In the genomic region with DNA sequence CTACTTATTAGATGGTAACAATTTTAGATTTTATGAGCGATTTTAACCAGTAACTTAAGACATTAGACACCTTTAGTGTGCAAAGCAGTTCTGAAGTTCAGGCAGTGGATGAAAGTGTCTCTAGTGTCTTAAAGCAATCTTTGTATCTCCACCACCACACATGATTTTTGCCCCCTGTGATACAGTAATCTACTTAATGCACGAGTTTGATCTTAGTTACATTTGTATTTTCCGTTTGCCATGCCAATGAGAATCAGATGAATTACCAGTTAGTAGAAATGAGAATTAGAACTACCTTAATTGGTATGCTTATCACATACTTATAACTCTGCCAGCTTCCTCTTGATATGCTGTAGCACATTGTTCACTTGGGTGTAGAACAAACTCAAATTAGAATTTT, we compare ENCODE assay signal across 13 mouse cellular contexts.
DNase-seq lines count a peak whose midpoint lies in the region; ATAC-seq and TF ChIP-seq lines count a peak whose summit lies in the region.
"Had no signal": no experiment of that assay in that cellular context is flagged by ENCODE, and none has a peak within 500 bp of the region (broad histone marks: within the 10 kb centered on the region; RNA-seq: fewer than 3 reads in every experiment).

No protein-coding gene starts in this region.

- peaks cover 8% of the 10 kb centered on the region; the same call in 1 of the 2 replicates for H3K36me3 ChIP-seq in heart, embryonic 14.5 days (ENCODE audit: control insufficient read depth, insufficient read depth, low read length)
- no peaks in the 10 kb centered on the region for H3K36me3 ChIP-seq in lung, embryonic 15.5 days
- H3K36me3 ChIP-seq in hindbrain, postnatal 0 days (ENCODE audit: insufficient read depth, low read length): no peaks in the 10 kb centered on the region
- H3K36me3 ChIP-seq in stomach, embryonic 16.5 days (ENCODE audit: control insufficient read depth, insufficient read depth, low read length): 0 out of 2 replicates have a peak, but pooled peaks cover 1% of the 10 kb centered on the region

- peaks cover 0 to 17% of the 10 kb centered on the region in 2 experiments; a peak in 3 of 4 replicates for H3K4me1 ChIP-seq in heart, embryonic 14.5 days (ENCODE audit: control insufficient read depth in 2 of 2, insufficient read depth in 2 of 2, low read length in 2 of 2)
- H3K4me1 ChIP-seq in lung, embryonic 15.5 days: peaks cover 2% of the 10 kb centered on the region; the same call in 1 of the 2 replicates
- H3K4me1 ChIP-seq in hindbrain, postnatal 0 days (ENCODE audit: insufficient read depth, low read length): no peaks in the 10 kb centered on the region
- H3K4me1 ChIP-seq in stomach, embryonic 16.5 days (ENCODE audit: control insufficient read depth, insufficient read depth, low read length): peaks cover 3% of the 10 kb centered on the region; the same call in 1 of the 2 replicates

- no peak for TF ChIP-seq CTCF in hindbrain, postnatal 0 days (IDR thresholded peaks at IDR 0.05; ENCODE audit: low read depth)

- H3K4me2 ChIP-seq in heart, embryonic 14.5 days (ENCODE audit: low read length): peak overlapping the region; percentile 67
- H3K4me2 ChIP-seq in lung, embryonic 15.5 days: peak overlapping the region; percentile 41
- H3K4me2 ChIP-seq in hindbrain, postnatal 0 days (ENCODE audit: low read depth, low read length): peak overlapping the region; percentile 55
- H3K4me2 ChIP-seq in stomach, embryonic 16.5 days (ENCODE audit: low read depth, low read length): peak overlapping the region; percentile 40

- H3K27ac ChIP-seq in heart, embryonic 14.5 days (replicated peaks in 1 of 2; ENCODE audit: control insufficient read depth in 1 of 2, insufficient read depth in 1 of 2, low read depth in 2 of 2, low read length in 2 of 2): peak overlapping the region in 1 of 2 experiments; percentile 33; a peak in 1 of 4 replicates
- no peak overlapping the region for H3K27ac ChIP-seq in lung, embryonic 15.5 days
- peak overlapping the region; percentile 11; the same call in 1 of the 2 replicates for H3K27ac ChIP-seq in hindbrain, postnatal 0 days
- H3K27ac ChIP-seq in stomach, embryonic 16.5 days (ENCODE audit: low read length): no peak overlapping the region
- H3K27ac ChIP-seq: macrophage had no signal

- WGBS in heart, embryonic 14.5 days: 51% methylated on average over 3 of the region's 3 CpGs
- 54% methylated on average over 3 of the region's 3 CpGs for WGBS in lung, embryonic 15.5 days
- WGBS in hindbrain, postnatal 0 days: 42% methylated on average over 3 of the region's 3 CpGs
- 43% methylated on average over 3 of the region's 3 CpGs for WGBS in stomach, embryonic 16.5 days

- H3K9ac ChIP-seq in heart, embryonic 14.5 days (ENCODE audit: low read length): peak overlapping the region; percentile 68
- H3K9ac ChIP-seq in lung, embryonic 15.5 days: no peak overlapping the region
- H3K9ac ChIP-seq in hindbrain, postnatal 0 days (replicated peaks; ENCODE audit: low read length): no peak overlapping the region
- no peak overlapping the region for H3K9ac ChIP-seq in stomach, embryonic 16.5 days (ENCODE audit: low read length)

- intact Hi-C loops in heart, postnatal 14 days (cut with DNase I): loop anchor here (2.0 kb wide), 1 partner anchor 93 kb away; no protein-coding TSS in a partner anchor

- ATAC-seq in heart, embryonic 14.5 days (ENCODE audit: insufficient number of reproducible peaks, insufficient read depth, low FRiP score, low read depth): no peak
- no peak for ATAC-seq in lung, embryonic 15.5 days (ENCODE audit: borderline replicate concordance, extremely low read depth, low FRiP score, low TSS enrichment)
- ATAC-seq in hindbrain, postnatal 0 days: no peak
- no peak for ATAC-seq in stomach, embryonic 16.5 days (ENCODE audit: insufficient read depth, low FRiP score)
- ATAC-seq in erythroblast, adult 5-6 weeks (replicated peaks; ENCODE audit: low FRiP score, poor library complexity, severe bottlenecking): no peak
- ATAC-seq in cerebellum, adult (ENCODE audit: insufficient number of reproducible peaks, low FRiP score, low TSS enrichment): no peak

- H3K9me3 ChIP-seq in heart, embryonic 14.5 days (ENCODE audit: control insufficient read depth, low read length): no peaks in the 10 kb centered on the region
- no peaks in the 10 kb centered on the region for H3K9me3 ChIP-seq in lung, embryonic 15.5 days
- no peaks in the 10 kb centered on the region for H3K9me3 ChIP-seq in hindbrain, postnatal 0 days (ENCODE audit: low read length)
- H3K9me3 ChIP-seq in stomach, embryonic 16.5 days (replicated peaks; ENCODE audit: control insufficient read depth, low read length): no peaks in the 10 kb centered on the region

- peak overlapping the region in 1 of 2 experiments; percentile 52; a peak in 2 of 4 replicates for H3K4me3 ChIP-seq in heart, embryonic 14.5 days (ENCODE audit: control insufficient read depth in 1 of 2, insufficient read depth in 1 of 2, low read depth in 1 of 2, low read length in 2 of 2)
- H3K4me3 ChIP-seq in lung, embryonic 15.5 days: peak overlapping the region; percentile 24
- H3K4me3 ChIP-seq in hindbrain, postnatal 0 days (ENCODE audit: low read length): peak overlapping the region; percentile 36
- H3K4me3 ChIP-seq in stomach, embryonic 16.5 days (replicated peaks; ENCODE audit: low read length): peak overlapping the region; percentile 43
- H3K4me3 ChIP-seq: erythroblast, embryonic 14.5 days had no signal

- DNase-seq in heart, postnatal 14 days: no peak
- no peak for DNase-seq in lung, postnatal 25 days (ENCODE audit: low spot score)
- DNase-seq in hindbrain, postnatal 0 days (ENCODE audit: low spot score): peak; percentile 39
- DNase-seq: cerebellum, adult 18-20 months; thymus, postnatal 25 days had no signal

- no peaks in the 10 kb centered on the region for H3K27me3 ChIP-seq in heart, embryonic 14.5 days (ENCODE audit: control insufficient read depth, insufficient read depth, low read length)
- H3K27me3 ChIP-seq in lung, embryonic 15.5 days: no peaks in the 10 kb centered on the region
- H3K27me3 ChIP-seq in hindbrain, postnatal 0 days (ENCODE audit: insufficient read depth, low read length): no peaks in the 10 kb centered on the region
- H3K27me3 ChIP-seq in stomach, embryonic 16.5 days (ENCODE audit: control insufficient read depth, insufficient read depth, low read length): no peaks in the 10 kb centered on the region
- H3K27me3 ChIP-seq: CH12.LX had no signal
